8 mouse cellular contexts compared by ENCODE assay signal in genomic region chr19:5087884-5088728, GRCm38 (mm10). TPM values are rescaled to one million over a fixed set of nuclear protein-coding genes. Genes with fewer than 3 reads are reported as not detected.
DNase-seq lines count a peak whose midpoint lies in the region; ATAC-seq and TF ChIP-seq lines count a peak whose summit lies in the region.

Gene Yif1a, plus strand, starts transcription at chr19:5088538.

- H3K36me3 ChIP-seq in embryonic facial prominence, embryonic 15.5 days, result peaks cover 33% of the 10 kb centered on the region
- H3K36me3 ChIP-seq in limb, embryonic 14.5 days (ENCODE audit: control insufficient read depth, insufficient read depth, low read length), result peaks cover 36% of the 10 kb centered on the region
- peaks cover 25% of the 10 kb centered on the region for H3K36me3 ChIP-seq in midbrain, postnatal 0 days (ENCODE audit: insufficient read depth, low read length)

- under 1% methylated on average over 58 of the region's 58 CpGs for WGBS in bone marrow, adult 2 months
- WGBS in embryonic facial prominence, embryonic 15.5 days, result under 1% methylated on average over 58 of the region's 58 CpGs
- WGBS in limb, embryonic 14.5 days, result under 1% methylated on average over 58 of the region's 58 CpGs
- under 1% methylated on average over 58 of the region's 58 CpGs for WGBS in midbrain, postnatal 0 days

- peaks cover 35% of the 10 kb centered on the region for H3K27me3 ChIP-seq in embryonic facial prominence, embryonic 15.5 days
- H3K27me3 ChIP-seq in limb, embryonic 14.5 days (ENCODE audit: control insufficient read depth, insufficient read depth, low read length), result peaks cover 32% of the 10 kb centered on the region
- peaks cover under 1% of the 10 kb centered on the region; the same call in 1 of the 2 replicates for H3K27me3 ChIP-seq in midbrain, postnatal 0 days (ENCODE audit: insufficient read depth, low read length)

- H3K4me1 ChIP-seq in bone marrow, adult 2 months (ENCODE audit: control insufficient read depth, insufficient read depth, low read length), result peaks cover 4% of the 10 kb centered on the region
- H3K4me1 ChIP-seq in embryonic facial prominence, embryonic 15.5 days, result peaks cover 27% of the 10 kb centered on the region
- peaks cover 14% of the 10 kb centered on the region for H3K4me1 ChIP-seq in limb, embryonic 14.5 days (ENCODE audit: control insufficient read depth, insufficient read depth, low read length)
- peaks cover 10% of the 10 kb centered on the region for H3K4me1 ChIP-seq in midbrain, postnatal 0 days (ENCODE audit: insufficient read depth, low read length)

- H3K4me2 ChIP-seq in embryonic facial prominence, embryonic 15.5 days (replicated peaks), result peak within 1 kb of the TSS; percentile 55
- H3K4me2 ChIP-seq in limb, embryonic 14.5 days (replicated peaks; ENCODE audit: low read depth, low read length, severe bottlenecking), result peak within 1 kb of the TSS; percentile 81
- peak within 1 kb of the TSS; percentile 84 for H3K4me2 ChIP-seq in midbrain, postnatal 0 days (ENCODE audit: low read depth, low read length, poor library complexity, severe bottlenecking)

- TF ChIP-seq CTCF in bone marrow, adult 2 months (IDR thresholded peaks at IDR 0.05; ENCODE audit: control insufficient read depth, insufficient read depth, low read length), result peak; percentile 43; the same call in 1 of the 2 replicates
- peak; percentile 73 for TF ChIP-seq CTCF in midbrain, postnatal 0 days (IDR thresholded peaks at IDR 0.05)

- ATAC-seq in embryonic facial prominence, embryonic 15.5 days (ENCODE audit: insufficient number of reproducible peaks, low FRiP score, low TSS enrichment, low read depth), result peak; percentile 91
- ATAC-seq in limb, embryonic 14.5 days (ENCODE audit: low FRiP score, low read depth), result peak; percentile 95
- ATAC-seq in midbrain, postnatal 0 days (ENCODE audit: low FRiP score), result peak; percentile 92

- H3K9ac ChIP-seq in embryonic facial prominence, embryonic 15.5 days, result peak within 1 kb of the TSS; percentile 57
- H3K9ac ChIP-seq in limb, embryonic 14.5 days (ENCODE audit: low read depth, low read length, severe bottlenecking), result peak within 1 kb of the TSS; percentile 72
- peak within 1 kb of the TSS; percentile 66 for H3K9ac ChIP-seq in midbrain, postnatal 0 days (replicated peaks; ENCODE audit: low read length, poor library complexity, severe bottlenecking)

- peak; percentile 84; the same call in 1 of the 2 replicates for TF ChIP-seq POLR2A in bone marrow, adult 2 months (IDR thresholded peaks at IDR 0.05; ENCODE audit: borderline replicate concordance, control insufficient read depth, low read depth, low read length)
- TF ChIP-seq POLR2A in limb, embryonic 14.5 days (IDR thresholded peaks at IDR 0.05; ENCODE audit: borderline replicate concordance, extremely low read depth, insufficient read depth, insufficient read length), result peak; percentile 56; the same call in 1 of the 2 replicates

- no peaks in the 10 kb centered on the region for H3K9me3 ChIP-seq in embryonic facial prominence, embryonic 15.5 days (replicated peaks)
- no peaks in the 10 kb centered on the region for H3K9me3 ChIP-seq in limb, embryonic 14.5 days (ENCODE audit: control insufficient read depth, low read length)
- no peaks in the 10 kb centered on the region for H3K9me3 ChIP-seq in midbrain, postnatal 0 days (ENCODE audit: low read length)

- peak within 1 kb of the TSS; percentile 96 for H3K4me3 ChIP-seq in bone marrow, adult 2 months (replicated peaks; ENCODE audit: control insufficient read depth, low read depth, low read length)
- H3K4me3 ChIP-seq in embryonic facial prominence, embryonic 15.5 days (replicated peaks), result peak within 1 kb of the TSS; percentile 78
- peak within 1 kb of the TSS; percentile 84 for H3K4me3 ChIP-seq in limb, embryonic 14.5 days (replicated peaks; ENCODE audit: low read length)
- peak within 1 kb of the TSS; percentile 65 for H3K4me3 ChIP-seq in midbrain, postnatal 0 days (ENCODE audit: low read depth, low read length)

- peak within 1 kb of the TSS; percentile 74 for H3K27ac ChIP-seq in bone marrow, adult 2 months (ENCODE audit: control insufficient read depth, insufficient read depth, low read depth, low read length, poor library complexity)
- H3K27ac ChIP-seq in embryonic facial prominence, embryonic 15.5 days (replicated peaks), result peak within 1 kb of the TSS; percentile 87
- H3K27ac ChIP-seq in limb, embryonic 14.5 days (replicated peaks; ENCODE audit: low read depth, low read length), result peak within 1 kb of the TSS; percentile 69
- peak within 1 kb of the TSS; percentile 76 for H3K27ac ChIP-seq in midbrain, postnatal 0 days (ENCODE audit: low read depth, low read length)

- DNase-seq in 416B (ENCODE audit: low read depth), result peak; percentile 100
- peak; percentile 98 for DNase-seq in heart, adult 8-10 months (ENCODE audit: low spot score)
- peak; percentile 99 for DNase-seq in kidney, adult 9 months
- peak; percentile 99 for DNase-seq in limb, embryonic 14.5 days (ENCODE audit: low spot score)
- DNase-seq in midbrain, postnatal 0 days (ENCODE audit: low spot score), result peak; percentile 100
- peak; percentile 72 to 85 for DNase-seq in spleen, postnatal 14 days (ENCODE audit: low spot score in 2 of 2)

RNA-seq across cellular contexts. Expression of gene Yif1a, which starts in this region (rescaled TPM):
- 6.1 and 15.0 TPM in 2 replicates for polyA plus RNA-seq in bone marrow, adult 2 months (2011; ENCODE audit: insufficient read depth, insufficient read length, low replicate concordance, missing spikeins)
- 111 and 119 TPM in 2 replicates for polyA plus RNA-seq in embryonic facial prominence, embryonic 15.5 days (2015; fragmentation: Nextera tagmentation; extraction: Ambion mirVana)
- 100 to 1,000 TPM; 104 to 113 (median 111) TPM for total RNA-seq in heart, adult 8-10 months (2022)
- 121 and 130 TPM in 2 replicates for polyA plus RNA-seq in limb, embryonic 14.5 days (2012; rRNA removed)
- polyA plus RNA-seq in limb, embryonic 14.5 days (2014; fragmentation: Nextera tagmentation; extraction: Ambion mirVana), result 129 and 144 TPM in 2 replicates
- 40.4 and 53.9 TPM in 2 replicates for total RNA-seq in midbrain, postnatal 0 days (2014; rRNA removed)
- polyA plus RNA-seq in midbrain, postnatal 0 days (2015; fragmentation: Nextera tagmentation; extraction: Ambion mirVana), result 38.8 and 49.9 TPM in 2 replicates

Comparison
In these comparisons a context has a peak if more than half of its experiments do, and no peak if none do; other contexts are left out.
1. Peak in every context shown above with its lines: DNase-seq, ATAC-seq, H3K4me3 ChIP-seq and H3K27ac ChIP-seq.